Mouse (Mus musculus): Measurements from ENCODE around the gene Oxa1l. TPM values are rescaled to one million over a fixed set of nuclear protein-coding genes. Genes with fewer than 3 reads are reported as not detected.

Gene Oxa1l
- 136 and 180 TPM in 2 replicates for polyA plus RNA-seq (2012; rRNA removed)

DNA sequence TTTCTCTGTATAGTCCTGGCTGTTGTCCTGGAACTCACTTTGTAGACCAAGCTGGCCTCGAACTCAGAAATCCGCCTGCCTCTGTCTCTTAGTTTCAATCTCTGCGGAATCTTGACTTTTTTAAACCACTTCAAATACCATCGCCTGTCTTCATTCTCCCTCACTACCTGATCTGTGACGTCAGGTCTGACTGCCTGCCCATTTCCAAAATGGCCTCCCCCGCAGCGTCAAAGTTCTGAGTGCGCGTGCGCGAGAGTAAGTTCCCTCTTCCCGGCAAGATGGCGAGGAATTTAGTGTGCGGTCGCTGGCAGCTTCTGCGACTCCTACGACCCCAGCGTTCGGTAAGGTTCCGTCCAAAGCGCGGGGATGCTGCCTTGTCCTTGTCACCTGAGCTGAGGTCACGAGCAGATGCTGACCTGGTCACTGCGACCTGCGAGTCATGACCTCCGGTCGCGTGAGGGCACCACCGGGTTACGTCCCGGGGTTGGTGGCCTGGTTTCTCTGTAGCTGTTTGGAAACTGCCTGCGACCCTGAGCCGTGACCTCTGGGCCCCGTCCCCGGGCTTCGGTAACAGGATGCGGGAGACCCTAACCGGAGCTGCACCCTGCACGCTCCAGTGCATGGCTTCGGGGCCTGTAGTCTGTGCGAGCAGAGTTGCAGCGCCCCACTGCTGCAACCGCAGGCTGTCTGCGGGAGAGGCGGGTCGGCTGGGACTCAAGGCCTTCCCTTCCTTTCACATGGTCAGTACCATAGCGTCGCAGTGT lies at the start of gene Oxa1l:
Gene Oxa1l, plus strand, starts transcription at position 258 of the 764 bp plus-strand sequence.

DNA sequence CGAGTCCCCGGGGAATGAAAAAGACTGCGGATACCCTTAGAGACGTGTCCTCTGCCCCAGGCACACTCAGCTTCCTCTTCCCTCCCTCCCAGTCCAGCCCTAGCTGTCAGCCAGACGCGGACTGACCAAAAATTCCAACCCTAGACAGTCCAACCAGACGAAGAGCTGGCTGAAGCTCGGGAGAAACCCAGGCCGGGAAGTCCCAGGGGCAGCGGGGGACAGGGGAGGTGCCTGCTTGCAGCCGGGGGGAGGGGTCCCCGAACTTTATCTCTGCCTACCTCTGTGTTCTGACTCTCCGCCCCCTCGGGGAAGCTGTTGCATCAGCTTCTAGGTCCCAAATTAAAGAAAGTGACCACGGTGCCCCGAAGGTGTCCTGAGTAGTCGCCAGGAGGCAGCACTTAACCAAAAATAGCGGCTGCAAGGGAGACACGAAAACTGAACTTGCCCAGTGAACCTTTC lies 57.0 kb downstream of the Oxa1l start, which contains the start of gene Slc7a7:
Gene Slc7a7, minus strand, starts transcription at position 158 of the 459 bp plus-strand sequence.

Other genes starting within 250 kb of the Oxa1l start
- 495 and 769 TPM in 2 replicates for gene Dad1, start 106.7 kb upstream of the Oxa1l start, polyA plus RNA-seq (2012; rRNA removed)
- gene Abhd4, start 106.6 kb upstream of the Oxa1l start, polyA plus RNA-seq (2012; rRNA removed) = 46.9 and 47.4 TPM in 2 replicates
- not detected in 2 replicates for gene Olfr49, start 75.9 kb upstream of the Oxa1l start, polyA plus RNA-seq (2012; rRNA removed)
- gene Slc7a7, start 56.9 kb downstream of the Oxa1l start, polyA plus RNA-seq (2012; rRNA removed) = 33.9 and 48.9 TPM in 2 replicates
- 504 and 1,130 TPM in 2 replicates for gene Mrpl52, start 66.1 kb downstream of the Oxa1l start, polyA plus RNA-seq (2012; rRNA removed)
- 181 and 186 TPM in 2 replicates for gene Mmp14, start 70.8 kb downstream of the Oxa1l start, polyA plus RNA-seq (2012; rRNA removed)
- 344 and 402 TPM in 2 replicates for gene Lrp10, start 103.3 kb downstream of the Oxa1l start, polyA plus RNA-seq (2012; rRNA removed)
- gene Rem2, start 115.3 kb downstream of the Oxa1l start, polyA plus RNA-seq (2012; rRNA removed) = 1.7 and 2.3 TPM in 2 replicates
- 17.0 and 41.7 TPM in 2 replicates for gene Prmt5, start 156.7 kb downstream of the Oxa1l start, polyA plus RNA-seq (2012; rRNA removed)
- gene Haus4, start 193.8 kb downstream of the Oxa1l start, polyA plus RNA-seq (2012; rRNA removed) = 10.7 and 13.6 TPM in 2 replicates
- 5.9 and 6.3 TPM in 2 replicates for gene Ajuba, start 216.7 kb downstream of the Oxa1l start, polyA plus RNA-seq (2012; rRNA removed)
- 7.2 and 8.1 TPM in 2 replicates for gene 4931414P19Rik, start 245.2 kb downstream of the Oxa1l start, polyA plus RNA-seq (2012; rRNA removed)

All from colon, adult 2 months (tissue).